Mouse (Mus musculus): Measurements from ENCODE around the gene Foxo1.

Gene Foxo1

GRCm38 (mm10) chr3:52320516-52321270 lies 52.6 kb downstream of the Foxo1 start:
- DNase-seq, result no peak

- DNase-seq, result peak in 1 of 2 experiments; percentile 15
Observed at GRCm38 (mm10) chr3:52322401-52323385, 54.6 kb downstream of the Foxo1 start.

GRCm38 (mm10) chr3:52325006-52325405 lies 56.9 kb downstream of the Foxo1 start:
- DNase-seq, result no peak

- no peak for DNase-seq
Observed at GRCm38 (mm10) chr3:52326687-52327086, 58.6 kb downstream of the Foxo1 start.

GRCm38 (mm10) chr3:52327146-52327545 lies 59.0 kb downstream of the Foxo1 start:
- no peak for DNase-seq

- no peak for DNase-seq
Observed at GRCm38 (mm10) chr3:52331709-52332108, 63.6 kb downstream of the Foxo1 start.

- no peak for DNase-seq
Observed at GRCm38 (mm10) chr3:52338761-52339160, 70.6 kb downstream of the Foxo1 start.

- DNase-seq, result no peak
Observed at GRCm38 (mm10) chr3:52340336-52341034, 72.3 kb downstream of the Foxo1 start.

- peak in 1 of 2 experiments; percentile 21 for DNase-seq
Observed at GRCm38 (mm10) chr3:52342226-52342625, 74.1 kb downstream of the Foxo1 start.

- DNase-seq, result peak; percentile 80 to 82
Observed at GRCm38 (mm10) chr3:52342801-52343200, 74.7 kb downstream of the Foxo1 start.

GRCm38 (mm10) chr3:52343270-52344070 lies 75.3 kb downstream of the Foxo1 start:
- DNase-seq, result peak; percentile 17 to 41

- no peak for DNase-seq
Observed at GRCm38 (mm10) chr3:52345881-52346280, 77.7 kb downstream of the Foxo1 start.

GRCm38 (mm10) chr3:52346986-52347710 lies 79.0 kb downstream of the Foxo1 start:
- no peak for DNase-seq

GRCm38 (mm10) chr3:52347980-52348622 lies 80.0 kb downstream of the Foxo1 start:
- DNase-seq, result no peak

GRCm38 (mm10) chr3:52350636-52351035 lies 82.5 kb downstream of the Foxo1 start:
- no peak for DNase-seq

GRCm38 (mm10) chr3:52351901-52352300 lies 83.8 kb downstream of the Foxo1 start:
- DNase-seq, result no peak

GRCm38 (mm10) chr3:52354203-52354602 lies 86.1 kb downstream of the Foxo1 start:
- no peak for DNase-seq

GRCm38 (mm10) chr3:52357265-52357953 lies 89.3 kb downstream of the Foxo1 start:
- DNase-seq, result peak; percentile 42 to 49

- DNase-seq, result no peak
Observed at GRCm38 (mm10) chr3:52364576-52364975, 96.4 kb downstream of the Foxo1 start.

GRCm38 (mm10) chr3:52369204-52369603 lies 101.1 kb downstream of the Foxo1 start:
- DNase-seq, result no peak

All from cerebellum, postnatal 14 days (tissue).